Mouse (Mus musculus) liver, embryonic 11.5 days (tissue): Measurements from ENCODE around the gene Crip3. TPM values are rescaled to one million over a fixed set of nuclear protein-coding genes. Genes with fewer than 3 reads are reported as not detected.

ENCODE experiments used
- ATAC-seq: fragments of 200-750 bp; cut with Nextera tagmentation; replicated peaks from 2 replicates; pipeline ENCODE4 v1.8.0; 2017; ENCODE audit warnings: moderate number of reproducible peaks, mild to moderate bottlenecking, moderate TSS enrichment, moderate library complexity; ENCODE audit not compliant: low FRiP score
- DNase-seq: peaks from one replicate; pipeline ENCODE4 v3.0.0-alpha.2; 2017; ENCODE audit warnings: low spot score
- H3K27ac ChIP-seq: fragments of 300-500 bp; sonication (generic); 2 replicates; pipeline ENCODE4 v1.5.1; 2014; ENCODE audit warnings: mild to moderate bottlenecking, low read depth, low read length, control low read depth
- H3K27me3 ChIP-seq: fragments of 300-500 bp; sonication (generic); replicated peaks from 2 replicates; pipeline ENCODE4 v1.6.1; 2014; ENCODE audit warnings: low read length, mixed read lengths; ENCODE audit not compliant: control insufficient read depth, insufficient read depth
- H3K36me3 ChIP-seq: fragments of 300-500 bp; sonication (generic); 2 replicates; pipeline ENCODE4 v1.6.1; 2014; ENCODE audit warnings: mild to moderate bottlenecking, low read length, moderate library complexity, mixed read lengths; ENCODE audit not compliant: control insufficient read depth, insufficient read depth
- H3K4me1 ChIP-seq: fragments of 300-500 bp; sonication (generic); replicated peaks from 2 replicates; pipeline ENCODE4 v1.6.1; 2014; ENCODE audit warnings: low read length, mixed read lengths; ENCODE audit not compliant: control insufficient read depth, insufficient read depth
- H3K4me2 ChIP-seq: fragments of 300-500 bp; sonication (generic); 2 replicates; pipeline ENCODE4 v1.6.1; 2014; ENCODE audit warnings: mild to moderate bottlenecking, control low read depth, moderate library complexity
- H3K4me3 ChIP-seq: fragments of 300-500 bp; sonication (generic); 2 replicates; pipeline ENCODE4 v1.5.1; 2014; ENCODE audit warnings: low read depth, low read length, control low read depth
- H3K9ac ChIP-seq: fragments of 300-500 bp; sonication (generic); 2 replicates; pipeline ENCODE4 v1.6.1; 2014; ENCODE audit warnings: low read depth, low read length, control low read depth
- H3K9me3 ChIP-seq: fragments of 300-500 bp; sonication (generic); 2 replicates; pipeline ENCODE4 v1.6.1; 2016; ENCODE audit warnings: low read length, inconsistent platforms, mixed read lengths; ENCODE audit not compliant: control insufficient read depth
- WGBS: fragments of 180-500 bp; shearing (Covaris S2); extraction: QIAGEN DNeasy Blood & Tissue Kit; methylation state at CpG from one replicate; pipeline ENCODE4 v1.1.7; 2014; 5-methylcytosine and 5-hydroxymethylcytosine counted together
- polyA plus RNA-seq: library from polyadenylated mRNA; unstranded; fragments of >200 nt; fragmentation: Nextera tagmentation; extraction: Ambion mirVana; gene quantifications from 2 replicates; pipeline ENCODE4 v1.2.1, GENCODE M21; 2014

Crip3 gene
- polyA plus RNA-seq, 1 experiment from 2014 or later: 0.38 TPM

GRCm38 (mm10) chr17:46452683-46453082 is 24.0 kb downstream of the Crip3 start:
- Histone ChIP-seq H3K4me3 (no peak overlapping the region), H3K27me3 (peaks cover 61% of the 10 kb centered on the region), H3K9ac (no peak overlapping the region), H3K4me1 (peaks cover 13% of the 10 kb centered on the region; the same call in 1 of the 2 replicates), H3K27ac (no peak overlapping the region), H3K9me3 (no peaks in the 10 kb centered on the region), H3K36me3 (no peaks in the 10 kb centered on the region), H3K4me2 (no peak overlapping the region)
- ATAC-seq (no peak), DNase-seq (no peak)
- 37% methylated on average over 5 of the region's 5 CpGs for WGBS

- Histone ChIP-seq H3K4me1 (peaks cover 13% of the 10 kb centered on the region; the same call in 1 of the 2 replicates), H3K36me3 (no peaks in the 10 kb centered on the region), H3K27ac (no peak overlapping the region), H3K4me3 (no peak overlapping the region), H3K9me3 (no peaks in the 10 kb centered on the region), H3K4me2 (no peak overlapping the region), H3K9ac (no peak overlapping the region), H3K27me3 (peaks cover 68% of the 10 kb centered on the region)
- ATAC-seq (no peak), DNase-seq (no peak)
- 8% methylated on average over 13 of the region's 13 CpGs for WGBS
Observed at GRCm38 (mm10) chr17:46453302-46453948, 24.7 kb downstream of the Crip3 start.

- H3K27me3 ChIP-seq: peaks cover 72% of the 10 kb centered on the region
Observed at GRCm38 (mm10) chr17:46453970-46454411, 25.3 kb downstream of the Crip3 start.

GRCm38 (mm10) chr17:46454539-46454938 is 25.8 kb downstream of the Crip3 start:
- Histone ChIP-seq H3K9me3 (no peaks in the 10 kb centered on the region), H3K27ac (no peak overlapping the region), H3K9ac (no peak overlapping the region), H3K4me3 (peak overlapping the region; percentile 37; the same call in 1 of the 2 replicates), H3K4me2 (peak overlapping the region; percentile 70), H3K4me1 (peaks cover 13% of the 10 kb centered on the region; the same call in 1 of the 2 replicates), H3K27me3 (peaks cover 78% of the 10 kb centered on the region), H3K36me3 (no peaks in the 10 kb centered on the region)
- ATAC-seq (no peak), DNase-seq (no peak)
- WGBS: 3% methylated on average over 9 of the region's 9 CpGs

More at GRCm38 (mm10) chr17:46453970-46454411, 25.3 kb downstream of the Crip3 start:
- Histone ChIP-seq H3K4me2 (peak overlapping the region; percentile 70), H3K4me1 (peaks cover 13% of the 10 kb centered on the region; the same call in 1 of the 2 replicates), H3K4me3 (0 out of 2 replicates have a peak overlapping the region, but pooled peaks have one; percentile 22), H3K36me3 (no peaks in the 10 kb centered on the region), H3K27ac (no peak overlapping the region), H3K9me3 (no peaks in the 10 kb centered on the region), H3K9ac (no peak overlapping the region)
- WGBS: 5% methylated on average over 26 of the region's 26 CpGs
- DNase-seq: no peak
- ATAC-seq: no peak

- Histone ChIP-seq H3K9me3 (no peaks in the 10 kb centered on the region), H3K4me2 (peak overlapping the region; percentile 70), H3K36me3 (no peaks in the 10 kb centered on the region), H3K9ac (no peak overlapping the region), H3K4me3 (peak overlapping the region; percentile 37), H3K27ac (no peak overlapping the region), H3K4me1 (peaks cover 13% of the 10 kb centered on the region; the same call in 1 of the 2 replicates), H3K27me3 (peaks cover 84% of the 10 kb centered on the region)
- no peak for DNase-seq
- ATAC-seq: no peak
- 3% methylated on average over 33 of the region's 33 CpGs for WGBS
Observed at GRCm38 (mm10) chr17:46455110-46455691, 26.5 kb downstream of the Crip3 start.

GRCm38 (mm10) chr17:46457791-46458190 is 29.1 kb downstream of the Crip3 start:
- Histone ChIP-seq H3K27me3 (peaks cover 86% of the 10 kb centered on the region), H3K4me3 (no peak overlapping the region), H3K9me3 (no peaks in the 10 kb centered on the region), H3K4me2 (no peak overlapping the region), H3K36me3 (no peaks in the 10 kb centered on the region), H3K9ac (no peak overlapping the region), H3K27ac (no peak overlapping the region), H3K4me1 (peaks cover 15% of the 10 kb centered on the region; the same call in 1 of the 2 replicates)
- 6% methylated on average over 10 of the region's 10 CpGs for WGBS
- no peak for DNase-seq
- ATAC-seq: no peak; the same call in 1 of the 2 replicates

GRCm38 (mm10) chr17:46458439-46458838 is 29.7 kb downstream of the Crip3 start:
- H3K36me3 ChIP-seq: no peaks in the 10 kb centered on the region
- H3K27me3 ChIP-seq: peaks cover 79% of the 10 kb centered on the region
- H3K9me3 ChIP-seq: no peaks in the 10 kb centered on the region
- ATAC-seq (no peak), DNase-seq (no peak)
- H3K4me3 ChIP-seq: no peak overlapping the region
- 39% methylated on average over 3 of the region's 3 CpGs for WGBS
- H3K4me1 ChIP-seq: peaks cover 11% of the 10 kb centered on the region; the same call in 1 of the 2 replicates
- H3K4me2 ChIP-seq: no peak overlapping the region
- no peak overlapping the region for H3K9ac ChIP-seq
- H3K27ac ChIP-seq: no peak overlapping the region

GRCm38 (mm10) chr17:46460673-46461072 is 31.9 kb downstream of the Crip3 start:
- DNase-seq (no peak), ATAC-seq (no peak)
- Histone ChIP-seq H3K9ac (no peak overlapping the region), H3K27me3 (peaks cover 57% of the 10 kb centered on the region), H3K27ac (no peak overlapping the region), H3K4me1 (peaks cover 3% of the 10 kb centered on the region; the same call in 1 of the 2 replicates), H3K4me2 (peak overlapping the region; percentile 65), H3K4me3 (peak overlapping the region; percentile 27), H3K36me3 (no peaks in the 10 kb centered on the region), H3K9me3 (no peaks in the 10 kb centered on the region)
- under 1% methylated on average over 32 of the region's 32 CpGs for WGBS
